Mouse (Mus musculus) cerebellum, adult 2 months (tissue): ENCODE measurements around the gene Tuba3a.

Experiments
- CTCF ChIP-seq: fragments of 200-500 bp; IDR thresholded peaks from 2 replicates; pipeline ENCODE4 v1.5.1; 2011; ENCODE audit warnings: low read depth, mild to moderate bottlenecking, control low read depth, low read length, moderate library complexity, borderline replicate concordance; ENCODE audit not compliant: insufficient read depth
- POLR2A ChIP-seq: fragments of 200-500 bp; IDR thresholded peaks from 2 replicates; pipeline ENCODE4 v1.6.1; 2011; ENCODE audit warnings: low read length, control low read depth, borderline replicate concordance; ENCODE audit not compliant: insufficient read depth

DNA sequence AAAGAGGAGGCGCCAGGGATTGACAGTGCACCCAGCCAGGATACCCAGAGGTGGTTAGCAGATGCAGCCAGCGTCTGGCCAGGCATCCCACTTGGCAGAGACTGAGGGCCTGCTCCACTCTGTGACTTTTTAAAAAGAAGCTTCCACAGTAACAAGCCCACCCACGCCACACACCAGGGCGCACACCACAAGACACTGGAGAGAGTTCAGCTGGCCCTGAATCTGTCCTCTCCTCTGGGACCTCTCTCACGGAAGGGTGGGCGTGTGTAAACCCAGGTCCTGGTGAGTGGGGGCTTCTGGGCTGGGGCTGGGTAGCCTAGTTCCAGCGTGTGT, 28.4 kb upstream of the Tuba3a start:
- no peak for TF ChIP-seq CTCF
- no peak for TF ChIP-seq POLR2A
